Mouse (Mus musculus) testis, adult 2 months (tissue): ENCODE measurements around the gene Kalrn.

ENCODE experiments used
- CTCF ChIP-seq: fragments of 200-500 bp; IDR thresholded peaks from 2 replicates; pipeline ENCODE4 v1.5.1; 2012; ENCODE audit warnings: low read depth, mild to moderate bottlenecking, inconsistent platforms, low read length, moderate library complexity; ENCODE audit not compliant: control insufficient read depth, insufficient read depth, insufficient replicate concordance
- POLR2A ChIP-seq: fragments of 200-500 bp; IDR thresholded peaks from 2 replicates; pipeline ENCODE4 v1.6.1; 2012; ENCODE audit warnings: low read depth, mild to moderate bottlenecking, inconsistent platforms, low read length, moderate library complexity; ENCODE audit not compliant: control insufficient read depth

- no peak for TF ChIP-seq POLR2A
- no peak for TF ChIP-seq CTCF
These were observed 6.5 kb upstream of the Kalrn start for GRCm38 (mm10) chr16:34579671-34580326.
